Mouse (Mus musculus): ENCODE results near the gene C2cd5.

Gene C2cd5

DNA sequence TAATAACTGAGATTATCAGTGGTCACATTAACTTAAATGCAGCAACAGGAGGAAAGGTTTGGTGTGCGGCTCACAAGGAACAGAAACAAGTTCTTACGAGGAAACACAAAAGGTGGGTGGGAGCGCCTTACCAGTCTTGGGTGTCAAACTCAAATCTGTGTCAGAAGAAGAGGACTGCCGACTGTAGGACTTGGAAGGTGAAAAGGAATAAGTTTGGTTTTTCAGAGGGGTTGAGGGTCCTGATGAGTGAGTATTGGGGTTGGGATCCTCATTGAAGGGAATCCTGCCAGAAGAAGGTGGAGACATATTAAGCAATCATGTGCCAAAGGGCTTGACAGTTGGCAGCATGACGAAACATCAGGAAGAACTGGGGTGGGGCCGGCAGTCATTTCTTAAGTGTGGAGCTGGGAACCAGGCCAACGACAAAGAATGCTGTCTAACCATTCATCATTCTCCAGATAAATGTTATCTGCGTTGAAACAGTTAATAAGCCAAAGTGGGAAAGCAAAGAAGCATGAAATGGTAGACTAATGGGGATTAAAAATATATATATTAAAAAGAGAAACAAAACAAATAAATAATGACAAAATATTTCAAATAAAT is 27.4 kb downstream of the C2cd5 start:
- DNase-seq (ENCODE audit: low read depth), result peak; percentile 92

DNA sequence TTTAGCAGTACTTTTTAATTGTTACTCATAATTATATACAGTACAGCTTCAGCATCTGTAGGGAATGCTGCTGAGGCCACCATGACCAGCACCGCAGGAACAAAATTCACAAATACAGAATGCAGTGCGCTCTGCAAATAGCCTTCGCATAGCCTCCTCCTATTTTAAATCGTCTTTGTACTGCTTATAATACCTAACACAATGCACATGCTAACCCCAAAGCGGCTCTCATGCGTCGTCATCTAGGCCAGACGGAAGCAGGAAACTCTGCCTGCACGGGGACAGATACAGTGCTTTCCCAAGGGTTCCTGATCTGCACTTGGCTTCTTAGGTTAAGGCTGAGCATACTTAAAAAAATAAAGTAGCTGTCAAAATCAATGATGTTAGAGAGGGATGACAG is 29.2 kb downstream of the C2cd5 start:
- DNase-seq (ENCODE audit: low read depth), result no peak

DNA sequence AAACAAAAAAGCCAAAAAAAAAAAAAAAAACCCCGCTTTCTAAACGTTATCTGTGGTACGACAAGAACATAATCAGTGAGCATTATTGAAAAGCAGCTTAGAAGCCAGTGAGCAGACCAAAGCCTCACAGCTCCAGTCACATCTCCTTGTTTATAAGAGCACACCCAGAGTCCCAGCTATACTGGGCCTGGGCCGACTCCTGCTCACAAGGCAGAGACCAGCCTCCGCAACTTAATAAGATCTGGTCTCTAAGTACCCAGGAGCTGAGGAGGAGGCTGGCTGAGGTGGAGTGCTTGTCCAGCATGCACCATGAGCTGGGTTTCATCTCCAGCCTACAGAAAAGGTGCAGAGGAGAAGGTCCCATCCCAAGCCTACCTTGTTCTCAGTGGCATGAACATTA is 29.9 kb downstream of the C2cd5 start:
- DNase-seq (ENCODE audit: low read depth), result no peak

DNA sequence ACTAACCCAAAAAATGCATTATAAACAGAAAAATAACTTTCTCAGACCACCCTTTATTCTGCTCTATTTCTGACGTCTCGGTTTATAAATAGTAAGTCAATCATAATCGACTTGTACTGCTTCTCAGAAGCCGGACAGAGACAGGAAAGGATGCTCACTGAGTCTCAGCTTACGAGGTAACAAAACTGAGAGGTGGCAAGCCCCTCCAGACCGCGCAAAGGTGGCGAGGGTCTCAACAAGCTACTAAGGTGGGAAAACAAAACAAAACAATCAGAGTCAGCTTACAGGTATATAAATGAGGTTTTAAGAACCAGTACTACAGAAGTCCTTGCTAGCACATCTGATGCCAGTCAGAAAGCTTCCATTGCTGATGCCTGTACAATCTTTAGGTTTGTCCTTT is 30.3 kb downstream of the C2cd5 start:
- no peak for DNase-seq (ENCODE audit: low read depth)

DNA sequence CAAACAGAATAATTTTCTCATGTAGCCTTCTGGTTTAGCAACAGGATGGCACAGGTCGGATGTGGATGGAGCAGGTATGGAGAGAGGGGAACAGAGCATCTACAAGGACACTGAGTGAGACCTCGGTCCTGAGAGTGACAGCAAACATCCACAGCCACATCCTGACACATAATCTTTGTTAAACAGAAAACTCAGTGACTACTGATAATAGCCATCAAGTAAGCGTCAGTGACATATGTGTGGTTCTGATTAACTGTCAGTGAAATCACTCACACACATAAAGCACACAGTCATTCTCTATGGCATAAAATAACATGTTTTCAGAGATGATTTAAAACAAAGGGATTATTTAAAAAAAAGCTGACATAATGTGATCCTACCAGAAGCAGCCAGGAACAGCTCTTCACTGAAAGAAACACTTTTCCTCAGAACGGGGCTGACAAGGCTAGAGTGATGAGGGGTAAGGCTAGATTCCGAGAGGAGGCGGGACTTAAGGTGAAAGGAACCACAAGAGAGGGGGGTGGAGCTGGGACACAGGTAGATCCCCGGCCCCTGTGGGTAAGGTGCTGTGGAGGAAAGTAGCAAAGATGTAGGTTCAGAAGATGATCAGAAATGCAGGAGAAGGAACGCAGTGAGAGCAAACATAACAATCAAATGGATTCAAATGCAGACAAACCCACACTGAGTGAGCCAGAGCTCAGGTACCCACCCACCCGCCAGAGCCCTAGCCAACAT is 31.6 kb downstream of the C2cd5 start:
- peak; percentile 90 for DNase-seq (ENCODE audit: low read depth)

DNA sequence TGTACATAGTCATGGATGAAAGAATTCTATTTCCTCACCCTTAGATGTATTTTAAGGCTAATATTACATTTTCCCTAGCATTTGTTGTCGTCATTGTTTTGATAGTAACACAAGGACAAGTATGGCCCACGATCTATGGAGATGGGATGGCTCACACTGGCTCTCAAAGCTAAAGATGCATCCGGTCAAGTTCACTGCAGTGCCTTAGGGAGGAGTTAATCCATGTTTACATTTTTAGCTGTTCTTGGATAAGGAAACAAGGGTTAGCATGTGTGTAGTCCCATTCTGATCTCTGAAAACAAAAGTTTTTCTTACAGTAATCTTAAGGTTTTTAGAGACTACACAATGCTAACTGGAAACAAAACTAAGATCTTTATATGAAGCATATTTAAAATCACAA is 32.3 kb downstream of the C2cd5 start:
- peak; percentile 33 for DNase-seq (ENCODE audit: low read depth)

DNA sequence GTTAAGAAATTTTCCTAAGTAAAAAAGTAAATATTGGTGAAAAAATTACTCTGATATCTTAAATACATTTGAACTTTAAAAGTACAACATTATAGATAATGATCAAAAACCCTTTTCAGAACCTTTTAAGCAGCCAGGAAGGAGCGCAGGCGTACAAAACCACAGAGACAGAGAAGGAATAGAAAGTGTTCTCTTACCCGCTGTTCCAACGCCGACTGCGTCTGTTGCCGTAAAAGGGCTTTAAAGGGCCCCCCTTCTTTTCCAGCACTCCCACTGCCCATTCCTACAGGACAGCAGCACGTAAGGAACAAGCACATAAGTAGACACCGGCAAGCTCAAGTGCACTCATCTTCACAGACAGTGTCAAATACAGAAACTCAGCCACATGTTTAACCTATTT is 33.1 kb downstream of the C2cd5 start:
- peak; percentile 73 for DNase-seq (ENCODE audit: low read depth)

DNA sequence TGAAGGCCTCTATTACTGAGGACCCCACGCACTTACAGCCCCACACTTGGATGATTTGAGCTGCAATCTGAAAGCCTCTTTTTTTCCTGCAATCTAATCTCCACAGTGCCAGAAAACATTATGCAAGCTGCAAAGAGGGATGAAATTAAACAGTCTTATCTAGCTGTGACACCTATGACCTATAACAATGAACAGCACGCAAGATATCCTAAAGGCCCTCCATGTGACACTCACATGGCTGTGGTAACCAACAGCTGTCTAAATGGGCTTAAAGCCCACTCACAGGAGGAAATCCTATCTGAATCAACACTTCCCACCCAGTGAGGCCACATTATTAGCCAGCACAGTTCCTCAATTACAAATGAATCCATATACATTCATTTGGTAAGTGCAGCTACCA is 35.9 kb downstream of the C2cd5 start:
- peak; percentile 86 for DNase-seq (ENCODE audit: low read depth)

DNA sequence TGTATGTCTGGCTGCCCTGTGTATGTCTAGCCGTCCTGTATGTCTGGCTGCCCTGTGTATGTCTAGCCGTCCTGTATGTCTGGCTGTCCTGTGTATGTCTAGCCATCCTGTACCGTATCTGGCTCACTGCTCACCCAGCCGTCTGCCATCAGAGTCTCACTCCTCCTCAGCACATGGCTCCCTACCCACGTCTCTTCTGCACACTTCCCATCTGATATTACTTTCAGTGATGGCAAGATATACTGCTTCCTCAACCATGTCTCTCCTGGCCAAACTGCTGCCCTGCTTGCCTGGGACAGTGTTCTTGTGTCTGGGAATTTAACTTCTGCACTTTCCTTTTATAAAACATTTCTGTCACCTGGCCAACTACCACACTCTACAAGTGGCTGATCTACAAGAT is 42.3 kb downstream of the C2cd5 start:
- no peak for DNase-seq (ENCODE audit: low read depth)

DNA sequence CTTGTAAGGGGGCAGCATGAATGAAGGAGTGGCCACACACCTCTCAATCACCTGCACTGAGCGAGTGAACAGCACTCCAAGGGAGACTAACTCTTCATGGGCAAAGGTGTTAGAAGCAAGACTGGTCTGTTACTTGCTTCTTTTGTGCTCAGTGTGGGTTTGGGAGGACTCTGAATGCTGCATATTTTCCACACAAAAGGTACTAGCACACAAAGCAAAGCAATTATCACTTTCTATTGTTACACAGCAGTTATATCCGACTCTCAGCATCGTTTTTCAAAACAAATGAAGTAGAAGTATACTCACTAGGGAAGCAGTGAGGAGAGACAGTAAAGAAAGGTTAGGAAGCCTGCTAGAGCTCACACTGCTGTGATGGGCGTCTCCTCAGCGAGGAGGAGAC is 48.4 kb downstream of the C2cd5 start:
- no peak for DNase-seq (ENCODE audit: low read depth)

DNA sequence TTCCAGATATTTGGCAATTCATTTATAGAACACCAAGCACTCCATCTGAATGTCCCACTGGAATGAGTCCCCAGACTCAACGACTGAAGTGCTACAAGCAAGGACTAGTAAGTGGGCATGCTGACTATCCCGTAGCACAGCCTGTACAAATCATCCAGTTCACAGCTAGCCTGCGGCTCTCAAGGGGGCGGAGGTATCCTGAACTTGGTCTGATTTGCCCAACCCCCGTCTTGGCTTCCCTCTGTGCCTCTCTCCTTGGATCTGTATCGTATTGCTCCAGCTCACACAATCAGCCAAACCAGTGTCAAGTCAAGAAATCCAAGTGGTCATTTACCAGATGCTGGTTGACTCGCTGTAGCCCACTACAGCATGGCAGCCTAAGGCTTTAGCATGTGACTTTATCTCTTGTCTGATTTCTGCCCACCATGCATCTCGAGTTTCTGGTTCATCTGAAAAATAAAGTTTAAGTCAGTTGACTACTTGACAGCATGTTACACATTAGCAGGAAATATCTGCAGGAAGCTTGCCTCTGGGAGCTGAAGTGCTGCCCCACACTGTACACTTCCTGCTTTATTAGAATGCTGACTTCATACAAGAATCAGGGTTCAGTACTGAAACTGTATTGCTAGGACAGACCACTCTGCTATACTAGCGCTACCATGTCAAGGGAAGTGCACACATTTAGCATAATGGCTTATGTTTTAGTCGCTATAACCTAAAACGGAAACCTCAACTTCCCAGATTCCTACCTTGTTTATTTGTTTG is 50.0 kb downstream of the C2cd5 start:
- DNase-seq (ENCODE audit: low read depth), result peak; percentile 72

DNA sequence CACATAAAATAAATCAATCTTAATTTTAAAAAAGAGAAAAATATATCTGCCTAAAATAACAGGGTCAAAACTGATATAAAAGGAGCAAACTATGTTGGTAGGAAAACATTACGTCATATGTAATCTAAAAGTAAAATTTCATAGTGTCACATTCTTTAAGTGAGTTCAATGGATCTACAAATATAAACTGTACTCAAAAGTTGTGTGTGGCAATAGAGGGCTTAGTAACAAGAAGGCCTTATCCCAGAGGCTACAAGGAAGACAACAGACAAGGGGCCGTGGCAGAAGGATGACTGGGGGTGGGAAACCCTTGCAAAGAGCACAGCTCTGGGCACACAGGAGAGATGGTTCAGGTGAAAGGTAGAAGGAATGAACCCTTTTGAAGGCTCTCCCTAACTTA is 50.8 kb downstream of the C2cd5 start:
- DNase-seq (ENCODE audit: low read depth), result no peak

DNA sequence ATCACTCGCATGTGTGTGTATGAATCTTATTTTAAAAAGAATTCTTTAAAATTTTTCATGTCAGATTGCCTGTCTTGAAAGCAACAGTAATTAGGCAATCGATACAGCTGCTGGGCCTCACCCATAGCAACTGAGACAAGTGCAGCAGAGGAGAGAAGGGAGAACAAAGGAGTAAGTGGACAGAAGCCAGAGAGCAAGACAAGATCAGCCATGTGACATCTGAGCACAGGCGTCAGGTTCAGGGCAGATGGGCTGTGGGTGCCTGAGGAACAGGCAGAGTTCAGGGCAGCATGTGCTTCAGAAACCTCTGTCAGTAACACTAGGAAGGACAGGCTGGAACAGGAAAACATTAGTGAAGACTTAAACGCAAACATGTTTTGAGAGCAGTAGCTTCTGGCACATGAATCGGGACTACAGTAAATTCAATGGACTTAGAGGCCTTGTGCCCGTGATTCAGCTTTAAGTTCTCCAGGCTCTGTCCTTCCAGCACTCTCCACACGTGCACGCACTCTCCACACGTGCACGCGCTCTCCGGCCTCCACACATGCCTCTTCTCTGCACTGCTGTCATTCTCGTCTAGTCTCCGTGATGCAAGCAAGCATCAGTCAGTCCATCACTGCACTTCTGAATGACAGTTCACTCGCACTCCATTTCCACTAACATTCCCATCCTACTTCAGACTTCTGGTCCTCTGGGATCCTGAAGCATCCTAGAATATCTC is 52.2 kb downstream of the C2cd5 start:
- no peak for DNase-seq (ENCODE audit: low read depth)

DNA sequence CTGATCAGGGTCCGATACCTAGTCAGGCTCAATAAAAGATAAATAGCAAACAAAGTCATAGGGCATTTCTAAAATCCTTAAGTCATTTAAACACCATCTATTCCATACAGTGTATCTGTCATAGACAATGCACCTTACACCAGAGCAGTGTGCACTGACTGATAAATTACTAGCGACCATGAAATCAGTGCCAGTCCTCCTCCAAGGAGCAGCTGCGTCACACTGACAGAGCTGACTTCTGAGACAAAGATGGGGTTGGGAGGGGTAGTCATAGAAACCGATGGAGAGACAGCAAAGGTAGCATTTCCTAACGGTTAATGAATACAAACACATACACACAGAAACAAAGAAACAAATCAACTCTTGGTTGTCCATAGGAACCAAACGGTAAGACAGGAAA is 58.4 kb downstream of the C2cd5 start:
- DNase-seq (ENCODE audit: low read depth), result no peak

DNA sequence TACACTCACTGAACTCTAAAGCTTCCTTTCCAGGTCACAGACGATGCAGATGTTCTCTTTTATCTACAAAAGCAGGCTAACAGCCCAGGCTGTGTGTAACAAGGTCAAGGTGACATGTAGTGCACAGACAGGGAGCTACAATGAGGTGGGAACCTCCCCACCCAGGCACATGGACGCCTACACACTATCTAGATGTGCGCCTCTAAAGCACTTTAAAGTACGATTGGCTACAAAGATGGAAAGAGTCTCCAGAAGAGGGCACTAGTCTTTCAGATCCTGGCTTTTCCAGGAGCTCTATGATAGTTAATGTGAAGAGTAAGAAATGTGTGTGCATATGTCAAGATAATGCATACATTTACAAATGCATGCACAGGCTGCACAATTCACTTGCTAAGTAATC is 64.7 kb downstream of the C2cd5 start:
- DNase-seq (ENCODE audit: low read depth), result peak; percentile 60

DNA sequence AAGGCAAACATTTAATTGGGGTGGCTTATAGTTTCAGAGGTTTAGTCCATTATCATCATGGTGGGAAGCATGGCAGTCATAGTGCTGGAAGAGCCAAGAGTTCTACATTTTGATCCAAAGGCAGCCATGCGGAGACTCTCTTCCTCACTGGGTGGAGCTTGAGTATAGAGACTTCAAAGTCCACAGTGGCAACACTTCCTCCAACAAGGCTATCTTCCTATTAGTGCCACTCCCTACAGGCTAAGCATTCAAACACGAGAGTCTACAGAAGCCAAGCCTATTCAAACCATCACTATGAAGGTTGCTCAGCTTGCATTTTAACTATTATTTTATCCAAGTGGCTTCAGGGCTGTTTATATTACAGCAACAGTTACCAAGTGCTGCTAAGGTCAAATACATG is 65.4 kb downstream of the C2cd5 start:
- DNase-seq (ENCODE audit: low read depth), result no peak

DNA sequence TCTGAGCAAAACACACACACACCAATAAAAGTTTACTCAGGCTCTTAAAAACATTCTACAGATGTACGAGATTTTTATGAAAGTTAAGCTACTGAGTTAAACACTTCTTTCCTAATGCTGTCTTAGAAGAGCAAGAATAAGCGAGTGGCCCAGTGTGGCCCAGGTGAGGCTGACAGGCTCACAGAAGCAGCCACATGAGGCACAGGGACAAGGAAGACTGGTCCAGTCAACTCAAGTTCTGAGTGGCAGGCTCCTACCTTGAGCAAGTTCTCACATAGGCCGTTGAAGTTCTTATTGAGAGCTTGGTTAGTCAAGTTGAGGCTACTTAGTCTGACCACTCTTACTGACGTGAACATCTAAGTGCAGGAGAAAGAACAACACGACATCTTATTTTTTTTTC is 69.4 kb downstream of the C2cd5 start:
- no peak for DNase-seq (ENCODE audit: low read depth)

DNA sequence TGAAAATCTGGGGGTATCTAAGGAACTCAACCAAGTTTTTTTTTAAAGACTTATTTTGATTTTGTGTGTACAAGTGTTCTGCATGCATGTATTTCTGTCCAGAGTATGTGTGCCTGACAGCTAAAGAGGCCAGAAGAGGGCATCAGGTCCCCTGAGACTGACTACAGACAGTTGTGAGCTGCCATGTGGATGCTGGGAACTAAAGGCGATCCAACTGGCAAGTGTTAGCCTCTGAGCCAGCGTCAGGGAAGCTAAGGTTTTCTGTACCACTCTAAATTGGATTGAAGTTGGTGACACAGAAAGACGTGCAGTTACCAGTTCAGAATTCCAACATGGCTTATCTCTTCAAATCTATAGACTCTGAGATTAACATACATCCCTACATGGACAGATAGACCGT is 72.0 kb downstream of the C2cd5 start:
- DNase-seq (ENCODE audit: low read depth), result no peak

DNA sequence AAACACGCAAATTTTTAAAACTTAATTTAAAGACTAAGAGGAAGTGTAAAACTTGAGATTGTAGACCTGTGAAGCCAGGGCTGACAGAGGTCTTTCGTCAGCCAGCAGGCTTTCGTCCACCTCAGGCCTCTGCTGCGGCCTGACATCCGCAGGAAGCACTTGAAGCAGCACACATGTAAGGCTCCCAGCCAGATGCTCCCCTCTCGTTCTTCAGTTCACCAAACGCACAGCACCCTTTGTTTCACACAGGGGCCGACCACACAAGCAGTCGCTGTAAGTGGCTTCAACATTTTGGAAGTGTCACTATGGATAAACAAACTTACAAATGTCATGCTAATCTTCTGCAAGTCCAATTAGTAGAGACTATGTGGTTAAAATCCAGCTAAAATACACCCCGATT is 72.5 kb downstream of the C2cd5 start:
- no peak for DNase-seq (ENCODE audit: low read depth)

DNA sequence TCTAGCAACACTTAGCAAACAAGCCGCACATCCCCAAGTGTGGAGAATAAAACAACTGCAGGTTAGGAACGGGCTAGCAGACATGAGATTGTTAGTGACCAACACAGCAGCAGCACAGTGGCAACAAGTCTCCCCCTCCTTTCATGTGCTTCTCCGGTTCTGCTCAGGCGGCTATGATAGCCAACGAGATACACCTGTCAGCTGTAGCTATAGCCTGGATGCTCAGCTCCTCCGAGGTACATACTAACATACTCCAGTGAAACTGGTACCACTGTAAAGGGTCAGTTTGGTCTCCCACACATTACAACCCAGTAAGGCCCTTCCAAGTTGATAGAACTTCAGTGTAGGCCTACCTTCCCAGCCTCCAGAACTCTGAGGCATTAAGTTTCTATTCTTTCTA is 76.2 kb downstream of the C2cd5 start:
- DNase-seq (ENCODE audit: low read depth), result no peak

DNA sequence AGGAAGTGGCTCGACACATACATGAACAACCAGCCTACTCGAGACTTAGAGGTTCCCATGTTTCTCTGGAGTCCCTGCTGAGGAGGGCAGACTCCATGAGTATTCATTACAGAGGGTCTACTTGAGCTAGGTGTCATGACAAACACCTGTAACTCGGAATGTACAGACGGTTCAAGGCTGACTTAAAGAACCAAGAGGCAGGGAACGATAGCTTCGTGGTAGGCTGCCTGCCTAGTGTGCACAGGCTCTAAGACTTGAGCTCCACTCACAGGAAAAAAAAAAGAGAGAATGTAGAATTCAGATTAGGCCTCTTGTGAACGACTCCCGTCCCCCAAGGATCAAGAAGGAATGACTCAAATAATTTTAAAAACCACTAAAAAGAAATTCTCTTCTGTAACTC is 78.2 kb downstream of the C2cd5 start:
- no peak for DNase-seq (ENCODE audit: low read depth)

DNA sequence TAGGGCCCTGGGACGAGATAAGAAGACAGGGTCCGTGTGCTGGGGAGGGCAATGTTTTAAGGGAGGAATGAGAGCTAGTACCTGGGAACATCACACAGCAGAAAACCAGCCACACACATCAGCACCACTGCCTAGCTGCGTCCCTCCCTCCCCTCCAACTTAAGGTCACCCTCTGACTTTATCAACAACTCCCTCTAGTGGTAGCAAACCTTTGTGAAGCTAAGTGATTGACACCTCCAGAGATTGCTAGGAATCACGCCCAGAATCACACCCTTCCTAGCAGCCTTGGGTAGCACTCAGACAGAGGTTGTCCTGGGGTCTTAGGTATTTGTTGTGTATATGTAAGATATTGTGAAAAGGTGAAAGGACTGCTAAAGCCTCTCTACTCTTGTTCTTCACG is 79.3 kb downstream of the C2cd5 start:
- DNase-seq (ENCODE audit: low read depth), result peak; percentile 80

DNA sequence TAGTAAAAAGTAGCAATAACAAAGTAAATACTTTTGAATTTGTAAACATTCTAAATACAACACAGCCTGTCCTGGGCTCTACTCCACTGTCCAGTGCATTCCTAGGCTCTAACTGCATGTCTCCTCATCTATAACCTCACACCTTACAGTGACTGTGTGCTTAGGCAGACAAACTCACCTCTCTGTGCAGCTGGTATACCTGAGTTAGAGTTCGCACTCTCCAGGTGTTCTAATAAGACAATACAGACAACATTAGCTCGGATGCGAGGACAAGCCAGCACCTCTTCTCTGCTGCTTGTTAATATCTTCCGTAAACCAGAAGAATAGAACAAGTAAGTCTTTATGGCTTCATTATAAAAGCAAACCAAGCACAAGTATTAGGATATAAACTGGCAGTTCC is 79.8 kb downstream of the C2cd5 start:
- DNase-seq (ENCODE audit: low read depth), result no peak
